Mouse (Mus musculus) WW6 (cell line): Measurements from ENCODE around the gene Msh4.

Source experiments
- DNase-seq: peaks from one replicate; pipeline ENCODE4 v3.0.0-alpha.2; 2013; ENCODE audit warnings: low read depth, low spot score

Gene Msh4

DNA sequence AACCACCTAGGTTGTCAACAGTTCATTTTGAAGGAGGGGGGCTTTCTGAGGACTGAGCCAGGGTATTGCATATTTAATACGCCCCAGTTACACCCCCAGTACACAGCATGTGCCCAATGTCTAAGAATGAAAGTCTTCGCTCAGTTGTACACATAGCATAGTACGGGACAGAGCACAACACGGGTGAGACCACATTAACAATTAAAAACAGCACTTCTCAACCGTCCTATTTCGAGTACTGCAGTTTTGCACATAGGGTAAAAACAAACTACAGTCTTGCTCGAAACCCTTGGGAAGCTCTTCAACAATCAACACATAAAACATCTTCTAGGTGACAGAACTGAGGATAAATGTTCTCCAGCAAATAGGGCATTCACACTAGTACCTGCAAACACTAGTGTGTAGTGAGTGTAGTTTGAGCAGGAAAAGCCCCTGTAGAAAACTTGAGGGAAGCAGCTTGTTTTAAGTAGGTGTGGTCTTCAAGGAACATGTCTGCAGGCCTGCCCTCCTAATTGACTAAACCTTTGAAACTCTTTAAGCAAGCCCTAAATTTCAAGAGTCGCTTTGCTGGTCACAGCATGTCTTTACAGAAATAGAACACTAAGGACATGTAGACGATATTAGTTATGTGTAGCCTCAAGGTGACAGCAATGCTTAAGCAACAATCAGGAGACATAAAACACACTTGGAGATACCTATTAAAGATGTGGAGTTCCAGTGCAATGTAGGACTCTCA is at the start of gene Msh4:
Gene Msh4, minus strand, starts transcription at position 3 of the 736 bp plus-strand sequence.
- no peak for DNase-seq

- DNase-seq, result no peak
Measured at GRCm38 (mm10) chr3:153948176-153948575, 42.2 kb upstream of the Msh4 start.

- no peak for DNase-seq
Measured at GRCm38 (mm10) chr3:153947271-153947670, 41.3 kb upstream of the Msh4 start.

- DNase-seq, result peak; percentile 97
Measured at GRCm38 (mm10) chr3:153944335-153944990, 38.5 kb upstream of the Msh4 start, which contains the start of gene Acadm. TSS of gene Acadm (minus strand) at chr3:153944632.

DNA sequence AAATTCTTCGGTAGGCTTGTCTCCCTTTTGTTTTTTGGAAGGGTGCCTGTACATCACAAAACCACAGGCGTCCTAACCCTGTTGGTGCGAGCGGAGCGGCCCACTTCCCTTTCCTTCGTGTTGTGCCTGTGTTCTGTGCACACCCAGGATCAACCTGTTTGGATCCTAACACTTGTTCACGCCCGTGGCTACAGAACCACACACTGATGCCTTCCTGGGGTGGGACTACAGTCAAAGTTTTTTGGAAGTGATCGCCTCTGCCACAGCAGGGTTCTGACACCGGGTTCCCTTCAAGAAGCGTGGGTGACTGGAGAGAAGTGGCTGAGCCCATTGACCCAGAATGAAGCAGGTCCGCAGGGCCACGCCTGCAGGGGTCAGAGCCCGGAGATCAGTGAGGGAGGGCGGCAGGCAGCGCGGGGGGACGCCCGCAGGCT is 38.0 kb upstream of the Msh4 start:
- DNase-seq, result no peak

GRCm38 (mm10) chr3:153943003-153943640 is 37.2 kb upstream of the Msh4 start:
- DNase-seq, result no peak

- DNase-seq, result no peak
Measured at GRCm38 (mm10) chr3:153941613-153942012, 35.7 kb upstream of the Msh4 start.

- no peak for DNase-seq
Measured at GRCm38 (mm10) chr3:153940486-153940885, 34.5 kb upstream of the Msh4 start.

DNA sequence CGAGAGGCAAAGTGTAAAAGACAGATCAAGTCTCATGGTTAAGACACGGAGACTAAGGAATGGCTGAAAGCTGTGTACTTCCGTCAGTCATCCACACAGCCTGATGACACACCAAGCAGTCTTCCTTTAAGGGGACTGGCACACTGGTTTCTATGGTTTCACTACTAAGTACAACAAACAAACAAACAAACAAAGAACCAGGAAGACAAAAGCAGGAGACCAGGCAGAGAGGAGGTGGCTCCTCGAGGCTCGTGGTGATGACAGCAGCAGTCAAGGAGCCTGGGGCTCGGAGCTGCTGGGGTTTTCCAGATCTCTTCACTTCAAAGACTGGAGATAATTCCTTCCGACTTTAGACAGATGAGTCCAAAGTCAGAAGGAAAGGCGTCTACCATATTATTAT is 34.1 kb upstream of the Msh4 start:
- no peak for DNase-seq

DNA sequence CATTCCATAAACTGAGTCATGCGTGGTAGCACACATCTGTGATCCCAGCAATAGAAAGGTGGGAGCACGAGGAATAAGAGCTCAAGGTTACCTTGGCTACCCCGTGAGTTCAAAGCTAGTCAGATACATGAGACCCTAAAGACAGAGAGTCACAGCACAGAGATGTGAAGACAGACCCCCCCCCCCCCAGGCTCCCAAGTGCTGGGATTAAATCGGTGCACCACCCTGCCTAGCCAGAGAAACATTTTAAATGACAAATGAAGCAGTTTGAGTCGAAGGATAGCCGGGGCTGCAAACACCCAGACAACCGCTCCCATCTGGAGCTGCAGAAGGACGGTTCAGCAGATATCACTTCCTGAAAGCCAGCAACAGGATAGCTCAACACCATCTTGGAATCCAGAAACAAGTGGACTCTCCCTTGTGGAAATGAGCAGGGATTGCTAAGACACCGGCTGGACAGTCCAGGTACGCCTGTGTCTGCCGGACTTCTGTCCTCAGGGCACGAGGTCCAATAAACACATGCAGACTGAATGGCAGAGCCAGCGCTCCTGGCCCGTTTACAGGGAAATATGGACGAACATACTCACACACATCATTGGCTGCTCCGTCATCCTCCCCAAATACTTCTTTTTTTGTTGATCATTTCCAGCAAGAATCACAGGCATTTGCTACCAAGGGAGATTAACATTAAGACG is 31.3 kb upstream of the Msh4 start:
- DNase-seq, result no peak

DNA sequence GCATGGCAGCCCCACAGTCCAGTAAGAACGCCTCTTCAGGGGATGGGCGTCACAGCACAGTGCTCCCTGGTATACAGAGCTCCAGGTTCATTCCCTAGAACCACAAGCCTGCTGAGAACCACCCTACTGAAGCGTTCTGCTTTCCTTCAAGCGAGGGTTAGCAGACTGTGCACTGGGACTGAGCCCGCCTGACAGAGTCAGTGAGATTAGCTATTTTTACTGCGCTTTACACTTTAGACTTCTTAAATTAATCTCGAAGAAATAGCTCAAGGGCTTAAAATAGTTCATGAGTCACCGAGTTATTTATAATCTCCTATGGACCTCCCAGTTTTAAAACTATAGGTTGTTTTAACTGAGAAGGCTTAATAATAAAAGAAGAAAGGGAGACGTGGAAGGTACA is 29.9 kb upstream of the Msh4 start:
- no peak for DNase-seq

DNA sequence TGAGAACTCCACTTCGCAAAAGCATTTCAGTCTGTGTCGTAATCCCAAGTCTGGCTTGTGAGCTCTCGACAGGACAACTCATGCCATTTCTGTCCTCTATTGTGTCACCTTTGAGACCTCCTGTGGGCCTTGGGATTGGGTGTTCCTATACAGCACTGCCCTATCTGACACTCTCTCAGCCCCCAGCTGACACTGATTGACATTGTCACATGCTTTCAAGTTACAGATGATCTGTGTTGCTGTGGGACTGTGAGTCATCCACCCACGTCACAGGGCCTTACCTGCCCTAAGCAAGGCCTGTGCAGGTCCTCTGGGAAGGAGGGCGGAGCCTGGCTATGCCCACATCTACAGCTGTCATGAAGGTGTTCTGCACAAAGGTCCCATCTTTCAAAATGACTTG is 26.5 kb upstream of the Msh4 start:
- no peak for DNase-seq

DNA sequence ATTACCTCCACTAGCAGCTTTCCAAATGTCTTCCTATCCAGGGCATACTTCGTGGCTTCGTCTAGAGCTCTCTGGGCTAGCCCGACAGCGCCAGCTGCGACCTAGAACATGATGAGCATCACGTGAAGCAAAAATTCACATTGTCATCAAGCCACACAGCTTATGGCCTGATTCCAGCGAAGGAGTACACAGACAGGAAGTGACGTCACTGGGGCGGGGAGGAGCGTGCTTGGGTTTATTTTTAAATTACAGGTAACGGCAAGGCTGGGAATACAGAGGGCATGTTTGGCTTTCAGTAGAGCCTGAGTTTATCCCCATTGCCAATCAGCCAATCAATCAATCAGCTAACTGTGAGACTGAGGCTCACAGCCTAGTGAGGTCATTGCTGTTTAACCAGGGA is 23.6 kb upstream of the Msh4 start:
- DNase-seq, result no peak

DNA sequence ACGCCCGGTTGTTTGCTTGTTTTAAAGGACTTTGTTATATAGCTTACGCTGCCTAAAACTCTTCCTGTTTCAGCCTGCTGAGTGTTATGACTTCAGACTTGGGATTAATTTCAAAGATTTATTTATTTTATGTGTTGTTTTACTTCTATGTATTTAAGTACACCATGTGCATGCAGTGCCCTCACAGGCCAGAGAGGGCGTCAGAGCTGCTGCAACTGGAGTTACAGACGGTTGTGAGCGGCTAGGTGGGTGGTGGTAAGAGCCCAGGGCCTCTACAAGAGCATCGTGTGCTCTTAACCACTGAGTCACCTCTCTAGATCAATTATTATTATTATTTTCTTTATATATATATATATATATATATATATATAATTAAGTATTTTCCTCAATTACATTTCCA is 20.4 kb upstream of the Msh4 start:
- no peak for DNase-seq

DNA sequence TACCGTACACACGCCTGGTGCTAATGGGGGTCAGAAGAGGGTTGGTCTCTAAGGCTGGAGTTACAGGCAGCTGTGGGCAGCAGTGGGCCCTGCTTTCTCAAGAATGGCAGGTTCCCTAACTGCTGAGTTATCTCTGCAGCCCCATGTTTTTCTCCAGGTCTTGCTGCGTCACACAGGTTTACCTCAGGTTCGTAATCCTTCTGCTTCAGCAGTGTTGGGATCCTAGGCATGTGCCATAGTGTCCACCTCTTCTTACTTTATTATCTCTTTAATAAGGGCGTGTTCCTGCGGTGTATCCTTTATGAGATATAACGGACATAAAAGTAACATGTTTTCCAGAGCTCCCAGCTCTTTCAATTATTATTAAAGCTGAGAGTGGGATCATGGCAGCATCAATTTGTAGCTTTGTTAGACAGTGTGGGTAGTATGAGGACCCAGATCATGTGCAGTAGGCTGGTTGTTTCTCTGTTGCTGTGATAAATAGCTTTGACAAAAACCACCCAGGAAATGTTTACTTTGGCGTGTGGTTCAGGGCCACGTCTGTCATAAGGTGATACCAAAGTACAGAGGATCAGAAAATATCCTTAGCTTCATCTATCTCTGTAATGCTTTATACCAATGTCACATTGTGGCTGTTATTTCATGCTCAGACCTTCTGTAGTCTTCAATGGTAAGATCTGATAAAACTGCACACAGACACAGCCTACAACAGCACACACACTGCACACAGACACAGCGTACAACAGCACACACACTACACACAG is 15.4 kb upstream of the Msh4 start:
- DNase-seq, result no peak

- no peak for DNase-seq
Measured at GRCm38 (mm10) chr3:153917200-153917599, 11.3 kb upstream of the Msh4 start.

DNA sequence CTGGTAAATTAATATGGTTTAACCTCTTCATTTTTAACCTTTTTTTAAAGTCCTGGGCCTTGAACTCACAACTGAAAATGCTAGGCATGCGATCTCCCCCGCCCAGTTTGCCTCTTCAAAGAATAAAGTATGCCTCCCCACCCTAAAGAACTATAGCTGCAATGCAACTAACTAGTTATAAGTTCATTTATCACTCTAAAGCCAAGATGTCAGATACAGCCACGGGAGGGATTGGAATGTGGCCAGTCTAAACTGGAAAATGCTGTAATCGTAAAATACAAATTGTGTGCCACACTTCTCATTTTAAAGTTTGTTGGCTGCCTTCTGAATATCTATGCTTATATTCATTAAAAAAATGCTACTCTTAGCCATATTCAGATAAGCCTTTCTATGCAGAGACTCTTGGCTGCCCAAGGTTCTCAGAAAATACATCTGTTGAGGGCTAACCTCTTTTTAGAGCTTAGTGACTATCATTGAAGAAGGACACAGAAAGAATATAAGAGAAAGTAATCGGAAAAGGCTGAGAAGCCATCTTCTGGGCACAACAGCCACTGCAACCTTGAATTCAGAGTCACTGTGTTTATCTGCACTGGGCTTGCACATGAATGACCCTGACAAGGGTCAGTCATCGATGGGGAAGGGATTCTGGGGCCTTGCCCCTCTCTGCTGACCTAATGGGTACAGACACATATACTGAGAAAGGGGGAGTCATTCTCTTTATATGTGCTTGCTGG is 7.7 kb upstream of the Msh4 start:
- DNase-seq, result no peak

- DNase-seq, result no peak
Measured at GRCm38 (mm10) chr3:153912546-153913509, 6.9 kb upstream of the Msh4 start, which contains the start of gene Rabggtb. TSS of gene Rabggtb (minus strand) at chr3:153913009.

DNA sequence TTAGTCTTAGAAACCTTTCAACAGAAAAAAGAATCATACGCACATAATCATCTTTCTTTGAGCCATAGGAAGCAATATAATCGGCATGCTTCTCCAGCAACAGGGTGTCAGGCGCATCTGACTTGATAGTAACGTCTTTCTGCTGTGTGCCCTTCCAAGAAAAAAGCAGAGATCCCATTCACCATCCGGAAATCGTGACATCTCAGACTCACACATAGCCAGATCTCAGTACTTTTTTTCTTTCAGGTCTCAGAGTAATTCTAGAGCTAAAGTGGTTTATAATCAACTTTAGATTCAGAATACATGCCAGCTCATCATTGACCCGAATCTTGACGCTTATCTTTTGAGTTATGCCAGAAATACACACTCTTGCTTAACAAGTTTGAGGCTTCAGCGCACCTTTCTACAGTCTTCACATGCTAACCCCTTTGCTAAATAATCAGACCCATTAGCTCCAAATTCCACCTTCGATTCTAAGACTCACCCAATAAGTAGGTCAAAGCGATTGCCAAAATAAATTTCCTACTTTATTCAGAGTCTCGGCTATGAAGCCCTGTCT is 6.0 kb upstream of the Msh4 start:
- no peak for DNase-seq
